ENCODE assay signal across 33 mouse cellular contexts in the genomic region with DNA sequence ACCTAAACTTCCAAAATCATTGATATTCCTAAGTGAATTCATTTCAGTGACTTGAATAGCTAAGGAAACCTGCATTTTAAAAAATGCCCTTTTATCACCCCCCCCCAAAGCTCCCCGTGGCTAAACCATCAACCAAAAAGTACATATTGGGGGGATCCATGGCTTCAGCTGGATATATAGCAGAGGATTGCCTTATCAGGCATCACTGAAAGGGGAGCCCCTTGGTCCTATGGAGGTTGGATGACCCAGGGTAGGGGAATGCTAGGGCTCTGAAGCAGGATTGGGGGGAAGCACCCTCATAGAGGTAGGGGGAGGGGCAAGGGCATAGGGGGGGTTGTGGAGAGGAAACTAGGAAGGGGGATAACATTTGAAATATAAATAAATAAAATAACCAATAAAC. TPM values are rescaled to one million over a fixed set of nuclear protein-coding genes. Genes with fewer than 3 reads are reported as not detected.
DNase-seq lines count a peak whose midpoint lies in the region; ATAC-seq and TF ChIP-seq lines count a peak whose summit lies in the region.
"Had no signal": no experiment of that assay in that cellular context is flagged by ENCODE, and none has a peak within 500 bp of the region (broad histone marks: within the 10 kb centered on the region; RNA-seq: fewer than 3 reads in every experiment).

No protein-coding gene starts in this region.

- 0 out of 2 replicates have a peak overlapping the region, but pooled peaks have one; percentile 25 for H3K4me2 ChIP-seq in neural tube, embryonic 12.5 days (replicated peaks)
- H3K4me2 ChIP-seq in midbrain, postnatal 0 days (ENCODE audit: low read depth, low read length, poor library complexity, severe bottlenecking): peak overlapping the region; percentile 37
- H3K4me2 ChIP-seq: embryonic facial prominence, embryonic 15.5 days; forebrain, embryonic 15.5 days; heart, embryonic 11.5 days; liver, embryonic 13.5 days had no signal

- H3K36me3 ChIP-seq in neural tube, embryonic 12.5 days: no peaks in the 10 kb centered on the region
- H3K36me3 ChIP-seq in midbrain, postnatal 0 days (ENCODE audit: insufficient read depth, low read length): no peaks in the 10 kb centered on the region
- H3K36me3 ChIP-seq: embryonic facial prominence, embryonic 10.5 days; embryonic facial prominence, embryonic 15.5 days; forebrain, embryonic 15.5 days; G1E; liver, embryonic 13.5 days had no signal

- H3K9ac ChIP-seq in neural tube, embryonic 12.5 days: no peak overlapping the region
- H3K9ac ChIP-seq in midbrain, postnatal 0 days (replicated peaks; ENCODE audit: low read length, poor library complexity, severe bottlenecking): no peak overlapping the region
- H3K9ac ChIP-seq: embryonic facial prominence, embryonic 15.5 days; forebrain, embryonic 15.5 days; liver, embryonic 13.5 days had no signal

- H3K9me3 ChIP-seq in neural tube, embryonic 12.5 days: no peaks in the 10 kb centered on the region
- H3K9me3 ChIP-seq in midbrain, postnatal 0 days (ENCODE audit: low read length): no peaks in the 10 kb centered on the region
- H3K9me3 ChIP-seq: embryonic facial prominence, embryonic 10.5 days; embryonic facial prominence, embryonic 15.5 days; forebrain, embryonic 15.5 days; liver, embryonic 13.5 days; megakaryocyte, embryonic 14.5 days had no signal

- no peak overlapping the region for H3K4me3 ChIP-seq in neural tube, embryonic 12.5 days
- no peak overlapping the region for H3K4me3 ChIP-seq in midbrain, postnatal 0 days (ENCODE audit: low read depth, low read length)
- H3K4me3 ChIP-seq: embryonic facial prominence, embryonic 10.5 days; embryonic facial prominence, embryonic 15.5 days; layer of hippocampus, adult 2 months; liver, embryonic 13.5 days; megakaryocyte, embryonic 14.5 days had no signal

- peak; percentile 63 for DNase-seq in heart, adult 11 months
- no peak for DNase-seq in heart, postnatal 36 days
- no peak for DNase-seq in neural tube, embryonic 10.5 days (ENCODE audit: extremely low spot score, low spot score)
- DNase-seq in midbrain, postnatal 0 days (ENCODE audit: low spot score): no peak
- DNase-seq in cerebellum, postnatal 25 days: no peak
- no peak for DNase-seq in thymus, adult 18-20 months
- DNase-seq: adrenal gland, adult 8-10 months; cerebellum, adult 2 months; cerebellum, postnatal 14 days; gastrocnemius, postnatal 25 days; heart, adult 18-20 months; heart, postnatal 4 days; kidney, adult 18-20 months; kidney, postnatal 36 days; left cerebral cortex, postnatal 4 days; liver, embryonic 13.5 days; lung, adult 18-20 months; lung, postnatal 4 days; retina, postnatal 1 day; right cerebral cortex, postnatal 25 days; spleen, adult 18-20 months; thymus, postnatal 4 days had no signal

- WGBS in neural tube, embryonic 12.5 days: 40% methylated on average over 1 of the region's 1 CpGs
- 31% methylated on average over 1 of the region's 1 CpGs for WGBS in midbrain, postnatal 0 days

- ATAC-seq in neural tube, embryonic 12.5 days (ENCODE audit: low FRiP score, low read depth): no peak
- ATAC-seq in midbrain, postnatal 0 days (ENCODE audit: low FRiP score): no peak
- ATAC-seq: forebrain, embryonic 15.5 days; lung, postnatal 0 days had no signal

- H3K4me1 ChIP-seq in neural tube, embryonic 12.5 days: no peaks in the 10 kb centered on the region
- H3K4me1 ChIP-seq in midbrain, postnatal 0 days (ENCODE audit: insufficient read depth, low read length): peaks cover 3% of the 10 kb centered on the region; the same call in 1 of the 2 replicates
- H3K4me1 ChIP-seq: embryonic facial prominence, embryonic 15.5 days; liver, embryonic 13.5 days had no signal

- no peak for TF ChIP-seq CTCF in midbrain, postnatal 0 days (IDR thresholded peaks at IDR 0.05)

- intact Hi-C loops in heart, postnatal 36 days (cut with DNase I): loop anchor here (5.0 kb wide), 1 partner anchor 197 kb away; no protein-coding TSS in a partner anchor

- peaks cover 36% of the 10 kb centered on the region for H3K27me3 ChIP-seq in neural tube, embryonic 12.5 days (replicated peaks)
- peaks cover 18% of the 10 kb centered on the region; the same call in 1 of the 2 replicates for H3K27me3 ChIP-seq in midbrain, postnatal 0 days (ENCODE audit: insufficient read depth, low read length)

- H3K27ac ChIP-seq in neural tube, embryonic 12.5 days: no peak overlapping the region
- H3K27ac ChIP-seq in midbrain, postnatal 0 days (ENCODE audit: low read depth, low read length): peak overlapping the region; percentile 70
- H3K27ac ChIP-seq: embryonic facial prominence, embryonic 10.5 days; embryonic facial prominence, embryonic 15.5 days; layer of hippocampus, adult 2 months; liver, embryonic 13.5 days had no signal

RNA-seq across cellular contexts. Expression of a gene that starts 1.8 kb away (rescaled TPM):
- not detected for total RNA-seq in heart, postnatal 36 days (2021)
- 49.9 and 52.7 TPM in 2 replicates for polyA plus RNA-seq in neural tube, embryonic 12.5 days (2016; fragmentation: Nextera tagmentation; extraction: Ambion mirVana)
- 214 and 225 TPM in 2 replicates for total RNA-seq in midbrain, postnatal 0 days (2014; rRNA removed)
- polyA plus RNA-seq in midbrain, postnatal 0 days (2015; fragmentation: Nextera tagmentation; extraction: Ambion mirVana): 161 and 162 TPM in 2 replicates
- total RNA-seq: gastrocnemius, adult 18-20 months; gastrocnemius, postnatal 25 days; heart, adult 18-20 months; heart, postnatal 4 days had no signal
- polyA plus RNA-seq: G1E; heart, embryonic 11.5 days; kidney, embryonic 16.5 days; lung, postnatal 0 days had no signal

Comparison
In these comparisons a context has a peak if more than half of its experiments do, and no peak if none do; other contexts are left out.
1. RNA of a gene that starts 1.8 kb away (total RNA-seq): 214 to 225 TPM in midbrain, postnatal 0 days; not detected in heart, postnatal 36 days; every median in the first group is over 100 times any median in the second.